Mouse (Mus musculus): ENCODE results near the gene Clcn3.

Gene Clcn3

DNA sequence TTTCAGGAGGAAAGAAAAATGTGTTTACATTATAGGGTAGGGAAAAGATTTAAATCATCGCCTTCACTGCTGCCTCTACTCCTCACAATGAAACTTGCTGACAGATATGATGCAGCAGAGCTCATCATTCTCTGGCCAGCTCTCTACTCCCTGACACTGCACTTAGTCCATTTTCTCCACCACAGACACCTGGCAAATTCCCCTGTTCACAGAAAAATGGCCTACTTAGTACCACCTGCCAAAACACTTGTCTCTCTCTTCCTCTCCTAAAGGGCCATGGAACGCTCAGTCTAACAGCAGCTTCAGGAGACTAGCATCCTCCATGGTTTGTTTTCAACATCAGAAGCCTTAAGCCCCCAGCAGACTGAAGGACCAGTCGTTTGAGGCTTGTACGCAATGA, 31.8 kb downstream of the Clcn3 start:
- DNase-seq = no peak

DNA sequence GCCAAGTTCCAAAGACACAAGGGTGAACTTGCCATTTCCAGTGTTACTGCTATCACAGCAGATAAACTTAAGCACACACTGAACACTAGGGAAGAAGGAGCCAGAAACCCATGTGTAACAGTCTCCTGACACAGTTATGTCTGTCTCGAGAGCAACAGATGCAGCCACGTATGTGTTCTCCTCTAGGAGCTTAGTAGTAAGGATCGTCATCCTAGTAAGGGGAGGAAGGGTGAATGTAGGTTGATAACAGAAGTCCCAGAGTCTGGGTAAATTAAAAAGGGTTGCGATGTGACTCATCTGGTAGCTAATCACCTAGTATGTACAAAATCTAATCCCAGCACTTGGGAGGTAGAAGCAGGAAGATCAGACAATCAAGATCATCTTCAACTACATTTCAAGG, 33.2 kb downstream of the Clcn3 start:
- DNase-seq = no peak

DNA sequence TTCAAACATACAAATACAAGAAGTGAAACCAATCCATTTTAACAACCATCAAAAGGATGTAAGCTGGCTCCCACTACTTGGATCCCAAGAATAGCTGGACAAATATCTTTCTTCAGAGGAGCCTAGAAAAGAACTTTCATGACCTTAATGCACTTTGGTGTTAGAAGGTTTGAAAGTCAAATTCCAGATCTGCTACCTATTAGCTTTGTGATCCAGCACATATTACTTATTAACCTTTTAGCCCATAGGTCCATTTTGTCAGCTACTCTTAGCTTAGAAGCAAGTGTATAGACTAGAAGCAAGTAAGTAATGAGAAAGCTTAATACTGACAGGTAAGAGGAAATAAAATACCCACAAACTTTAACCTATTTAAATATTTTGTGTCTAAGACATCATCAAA, 35.6 kb downstream of the Clcn3 start:
- no peak for DNase-seq

DNA sequence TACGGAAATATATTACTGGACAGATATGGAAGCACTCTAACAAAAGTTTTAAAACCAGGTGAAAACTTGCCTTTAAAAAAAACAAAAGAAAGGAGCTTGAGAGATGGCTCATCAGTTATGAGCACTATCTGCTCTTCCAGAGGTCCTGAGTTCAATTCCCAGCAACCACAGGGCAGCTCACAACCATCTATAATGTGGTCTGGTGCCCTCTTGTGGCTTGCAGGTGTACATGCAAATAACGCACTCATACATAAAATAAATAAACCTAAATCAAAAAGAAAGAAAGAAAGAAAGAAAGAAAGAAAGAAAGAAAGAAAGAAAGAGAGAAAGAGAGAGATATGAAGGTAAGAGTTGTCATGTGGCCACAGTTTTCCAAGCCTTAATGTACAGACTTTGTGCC, 40.2 kb downstream of the Clcn3 start:
- peak; percentile 25 for DNase-seq

DNA sequence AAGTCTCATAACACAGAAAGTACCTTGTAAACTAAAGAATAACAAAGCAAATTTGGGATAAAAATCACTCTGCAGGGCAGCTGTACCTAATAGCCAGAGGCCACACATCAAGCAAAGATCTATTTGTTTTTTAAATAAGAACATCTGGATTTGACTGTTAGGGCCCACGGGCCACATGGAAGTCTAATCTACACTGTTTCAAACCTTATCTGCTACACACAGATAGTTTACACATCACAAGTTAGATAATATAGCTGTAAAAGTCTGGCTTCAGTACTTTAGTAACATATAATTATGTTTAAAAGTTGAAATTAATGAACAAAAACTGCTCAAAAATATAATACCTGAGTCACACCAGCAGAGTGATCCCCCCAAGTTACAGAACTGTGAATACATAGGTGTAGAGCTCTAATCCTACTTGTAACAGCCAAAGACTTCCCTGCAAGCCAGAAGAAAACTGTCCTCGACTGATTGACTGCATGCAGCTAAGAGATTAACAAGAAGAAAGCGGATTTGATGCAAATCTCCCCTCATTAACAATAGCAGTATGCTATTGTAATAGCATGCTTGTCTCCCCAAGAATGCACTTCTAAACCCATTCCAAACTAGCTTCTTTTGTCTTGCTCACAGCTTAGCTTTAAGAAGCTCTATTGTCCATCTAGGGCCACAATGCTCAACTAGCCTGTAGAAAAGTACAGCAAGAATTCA, 44.2 kb downstream of the Clcn3 start:
- DNase-seq = no peak

DNA sequence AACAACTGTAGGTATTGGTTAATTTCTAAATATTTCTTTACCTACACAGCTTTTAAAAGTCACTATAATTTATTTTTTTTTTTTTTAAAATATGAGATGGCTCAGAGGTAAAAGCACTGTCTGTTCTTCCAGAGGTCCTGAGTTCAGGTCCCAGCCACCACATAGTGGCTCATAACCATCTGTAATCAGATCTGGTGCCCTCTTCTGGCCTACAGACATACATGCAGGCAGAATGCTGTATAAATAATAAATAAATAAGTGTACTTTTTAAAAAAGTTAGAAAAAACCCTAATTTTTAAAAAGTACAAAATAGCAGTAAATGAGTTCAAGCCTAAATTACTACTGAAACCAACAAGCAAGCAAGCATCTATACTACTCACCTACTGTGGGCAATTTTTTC, 49.5 kb downstream of the Clcn3 start:
- no peak for DNase-seq

DNA sequence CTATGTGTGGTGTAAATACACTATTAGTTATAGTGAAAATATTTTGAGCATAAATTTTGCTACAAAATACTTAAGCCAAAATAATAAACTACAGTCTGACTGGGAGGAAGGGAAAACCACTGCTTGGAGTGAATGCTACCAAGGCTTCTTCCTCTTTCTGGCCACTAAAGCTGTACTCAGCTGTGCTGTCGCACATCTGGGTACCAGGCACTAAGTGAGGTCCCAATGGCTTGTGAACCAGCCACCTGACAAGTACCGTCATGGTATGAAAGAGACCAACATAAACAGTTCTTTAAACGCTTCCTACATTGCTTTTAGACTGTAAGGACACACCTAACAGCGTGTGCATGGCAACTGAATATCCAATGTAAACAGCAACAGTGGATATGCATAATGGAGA, 62.9 kb downstream of the Clcn3 start:
- no peak for DNase-seq

DNA sequence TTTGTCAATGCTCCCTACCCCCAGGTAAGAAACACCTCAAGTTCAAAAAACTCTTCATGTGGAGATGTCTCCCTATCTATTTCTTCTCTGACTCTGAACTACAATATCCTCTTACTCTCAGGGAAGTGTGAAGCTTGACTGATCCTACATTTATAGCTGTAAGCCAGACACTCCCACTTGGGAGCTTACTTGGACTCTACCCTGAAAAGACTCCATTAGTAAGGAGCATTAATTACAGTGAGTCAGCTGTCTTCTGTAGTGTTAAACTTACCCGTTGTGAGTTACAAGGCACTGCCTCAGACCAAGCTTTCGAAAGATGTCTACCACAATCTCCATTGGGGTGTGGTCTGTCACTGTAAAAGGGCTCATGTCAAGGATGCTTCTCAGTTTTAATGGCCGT, 64.0 kb downstream of the Clcn3 start:
- DNase-seq = no peak

DNA sequence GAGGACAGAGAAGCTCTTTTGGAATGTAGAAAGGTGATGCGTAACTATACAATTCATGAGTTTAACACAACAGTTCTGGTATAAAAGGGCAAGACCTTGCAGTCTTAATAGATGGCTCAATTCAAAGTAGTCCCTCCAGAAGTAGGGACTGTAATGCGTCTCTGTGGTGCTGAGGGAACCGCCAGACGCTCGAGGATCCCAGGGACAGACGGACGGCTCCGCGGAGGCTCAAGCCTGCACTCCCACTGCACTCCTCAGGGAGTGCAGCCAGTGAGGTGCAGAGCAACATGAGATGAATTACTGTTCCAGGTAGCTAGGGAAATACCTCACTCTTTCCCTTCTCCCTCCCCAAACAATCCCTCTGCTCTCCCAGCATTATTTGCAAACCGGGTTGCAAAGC, 70.5 kb downstream of the Clcn3 start:
- DNase-seq = no peak

DNA sequence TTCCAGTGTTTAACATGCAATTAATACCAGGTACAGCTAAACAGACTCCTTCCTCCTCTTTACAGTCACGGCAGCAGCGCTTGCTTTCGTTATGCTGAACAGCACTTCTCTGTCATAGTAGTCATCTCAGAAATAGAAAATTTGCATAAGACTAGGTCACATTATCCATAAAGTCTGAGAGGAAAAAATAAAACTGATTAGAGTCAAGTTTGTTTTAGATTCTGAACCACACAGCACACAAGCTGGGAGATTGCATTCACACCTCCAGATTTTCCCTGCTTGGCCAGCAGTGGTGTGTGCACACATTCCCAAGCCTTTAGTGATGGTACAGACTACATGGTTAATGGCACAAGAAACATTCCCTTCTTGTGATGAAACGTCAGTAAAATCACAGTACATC, 71.0 kb downstream of the Clcn3 start:
- no peak for DNase-seq

DNA sequence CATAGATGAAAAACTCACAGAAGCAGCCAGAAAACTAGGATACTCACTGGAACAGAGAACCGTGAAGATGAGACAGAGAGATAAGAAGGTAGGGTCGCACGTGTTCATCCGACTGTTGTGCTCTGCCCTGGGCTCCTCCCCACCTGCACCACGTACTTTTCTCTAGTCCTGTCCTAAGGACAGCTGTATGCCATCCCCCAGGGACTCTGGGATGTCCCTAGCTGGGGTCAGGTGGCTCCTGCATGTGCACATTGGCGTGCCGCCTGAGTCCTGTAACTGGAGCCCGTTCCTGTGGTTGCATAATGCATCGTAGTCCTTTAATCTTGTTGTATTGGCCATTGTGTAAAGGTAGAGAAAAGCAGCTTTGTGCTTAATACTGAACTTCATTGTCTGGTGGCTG, 83.0 kb downstream of the Clcn3 start:
- no peak for DNase-seq

DNA sequence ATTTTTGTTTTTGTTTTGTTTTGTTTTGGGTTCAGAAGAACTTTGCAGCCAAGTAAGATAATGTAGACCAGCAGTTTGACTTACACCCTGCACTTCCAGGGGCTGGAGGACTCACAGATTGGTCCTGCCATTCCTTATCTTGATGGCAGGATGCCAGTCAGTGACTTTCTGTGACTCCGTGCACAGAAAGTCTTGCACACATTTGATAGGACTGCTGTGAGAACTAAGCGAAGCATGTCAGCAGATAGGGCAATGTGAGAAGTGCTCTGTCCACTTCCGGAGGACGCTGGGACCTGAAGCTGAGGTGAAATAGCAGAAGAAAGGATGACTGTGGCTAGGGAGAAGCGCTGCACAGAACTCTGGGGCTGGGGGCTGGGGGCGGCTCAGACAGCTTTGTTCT, 87.2 kb downstream of the Clcn3 start:
- DNase-seq = no peak

DNA sequence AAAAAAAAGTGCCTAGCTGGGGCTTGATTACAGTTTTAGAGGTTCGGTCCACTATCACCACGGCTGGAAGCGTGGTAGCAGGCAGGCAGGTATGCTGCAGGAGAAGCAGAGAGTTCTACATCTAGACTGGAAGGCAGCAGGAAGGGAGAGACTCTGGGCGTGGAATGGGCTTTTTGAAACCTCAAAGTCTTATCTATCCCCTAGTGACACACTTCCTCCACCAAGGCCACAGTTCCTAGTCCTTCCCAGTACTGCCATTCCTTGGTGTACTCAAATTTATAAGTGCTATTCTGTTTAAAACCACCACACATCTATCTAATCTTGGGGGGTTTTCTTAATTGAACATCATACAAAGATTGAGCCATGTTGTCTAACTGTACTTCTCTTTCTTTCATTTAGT, 91.3 kb downstream of the Clcn3 start:
- no peak for DNase-seq

DNA sequence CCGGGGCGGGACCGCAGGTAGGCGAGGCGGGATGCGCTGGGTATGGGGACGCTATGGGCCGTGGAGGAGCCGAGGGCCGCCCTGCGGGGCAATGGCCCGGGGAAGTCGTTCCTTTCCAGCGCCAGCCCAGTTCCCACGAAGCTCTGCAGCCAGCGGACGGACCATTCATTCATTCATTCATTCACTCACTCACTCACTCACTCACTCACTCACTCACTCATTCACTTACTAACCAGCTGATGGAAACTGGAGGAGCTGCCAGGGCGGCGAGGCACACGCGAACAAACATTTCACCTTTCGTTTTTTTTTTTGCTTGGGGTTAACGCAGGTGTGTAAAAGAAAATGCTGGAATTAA, 92.6 kb downstream of the Clcn3 start:
- DNase-seq = no peak

DNA sequence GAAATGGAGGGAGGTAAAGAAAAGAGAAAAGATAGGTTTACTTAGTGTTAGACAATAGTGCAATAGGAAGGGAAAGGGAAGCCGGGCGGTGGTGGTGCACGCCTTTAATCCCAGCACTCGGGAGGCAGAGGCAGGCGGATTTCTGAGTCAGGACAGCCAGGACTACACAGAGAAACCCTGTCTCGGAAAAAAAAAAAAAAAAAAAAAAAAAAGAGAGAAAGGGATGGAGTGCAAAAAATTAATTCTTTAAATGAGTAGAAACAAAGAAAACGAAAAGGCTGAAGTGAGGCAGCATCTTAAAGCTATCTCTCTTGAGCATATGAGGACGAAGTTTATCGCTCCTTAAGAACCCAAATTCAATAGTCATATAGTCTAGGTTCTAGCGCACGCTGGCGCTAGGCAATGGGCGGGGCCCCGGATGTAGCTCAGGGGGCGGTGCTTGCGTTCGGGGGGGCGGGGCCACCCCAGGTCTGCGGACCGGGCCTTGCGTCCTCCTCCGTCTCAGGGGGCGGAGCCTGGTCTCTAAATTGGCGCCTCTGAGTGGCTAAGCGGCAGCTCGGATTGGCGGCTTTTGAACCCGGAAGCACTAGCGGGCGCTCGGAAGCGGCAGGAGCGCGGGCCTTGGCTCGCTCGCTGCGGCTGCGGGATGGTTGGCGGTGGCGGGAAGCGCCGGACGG, 93.1 kb downstream of the Clcn3 start, which contains the start of gene Hpf1:
Gene Hpf1, plus strand, starts transcription at position 576 of the 677 bp plus-strand sequence.
- peak; percentile 96 for DNase-seq

DNA sequence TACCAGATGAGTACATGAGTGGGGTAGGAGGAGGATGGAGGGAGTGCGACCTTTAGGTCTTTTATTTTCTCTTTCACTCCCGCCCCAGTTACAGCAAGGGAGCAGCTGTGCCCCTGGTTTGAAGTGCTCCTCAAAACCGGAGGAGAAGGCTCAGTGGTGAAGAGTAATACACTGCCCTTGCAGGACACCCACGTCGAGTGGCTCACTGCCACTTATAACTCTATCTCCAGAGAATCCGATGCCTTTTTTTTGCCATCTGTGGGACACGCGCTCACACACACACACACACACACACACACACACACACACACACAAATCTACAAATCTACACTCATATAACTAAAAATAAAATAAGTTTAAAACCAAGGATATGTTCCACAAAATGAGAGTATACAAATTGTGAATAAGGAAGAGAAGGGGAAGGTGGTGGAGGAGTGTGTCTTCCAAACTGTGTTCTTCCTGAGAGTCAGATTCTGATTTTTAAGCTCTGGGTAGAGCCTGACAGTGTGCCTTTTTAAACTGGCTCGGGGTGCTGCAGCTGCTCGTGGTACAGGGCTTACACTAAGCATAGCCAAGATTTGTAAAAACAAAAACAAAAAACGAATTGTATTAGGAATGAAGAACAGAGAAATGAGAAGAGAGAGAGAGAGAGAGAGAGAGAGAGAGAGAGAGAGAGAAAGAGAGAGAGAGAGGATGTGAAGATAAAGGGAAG, 93.8 kb downstream of the Clcn3 start:
- DNase-seq = no peak

DNA sequence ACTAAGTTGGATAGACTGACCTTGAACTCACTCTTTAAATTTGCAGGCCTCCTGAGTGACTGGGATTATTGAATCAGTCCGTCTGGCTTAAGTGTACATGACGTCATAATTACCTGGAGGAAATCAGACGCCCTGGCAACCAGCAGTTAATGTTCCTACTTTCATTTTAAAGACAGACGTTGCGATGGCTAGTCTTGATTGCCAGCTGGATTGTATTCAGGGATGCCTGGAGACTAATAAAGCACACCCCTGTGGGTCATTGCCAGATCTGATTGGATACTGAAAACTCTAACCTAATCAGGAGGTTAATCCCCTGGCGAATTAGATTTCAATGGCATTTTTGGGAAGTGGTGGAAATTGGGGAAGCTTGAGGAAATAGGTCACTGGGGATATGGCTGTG, 96.4 kb downstream of the Clcn3 start:
- no peak for DNase-seq

DNA sequence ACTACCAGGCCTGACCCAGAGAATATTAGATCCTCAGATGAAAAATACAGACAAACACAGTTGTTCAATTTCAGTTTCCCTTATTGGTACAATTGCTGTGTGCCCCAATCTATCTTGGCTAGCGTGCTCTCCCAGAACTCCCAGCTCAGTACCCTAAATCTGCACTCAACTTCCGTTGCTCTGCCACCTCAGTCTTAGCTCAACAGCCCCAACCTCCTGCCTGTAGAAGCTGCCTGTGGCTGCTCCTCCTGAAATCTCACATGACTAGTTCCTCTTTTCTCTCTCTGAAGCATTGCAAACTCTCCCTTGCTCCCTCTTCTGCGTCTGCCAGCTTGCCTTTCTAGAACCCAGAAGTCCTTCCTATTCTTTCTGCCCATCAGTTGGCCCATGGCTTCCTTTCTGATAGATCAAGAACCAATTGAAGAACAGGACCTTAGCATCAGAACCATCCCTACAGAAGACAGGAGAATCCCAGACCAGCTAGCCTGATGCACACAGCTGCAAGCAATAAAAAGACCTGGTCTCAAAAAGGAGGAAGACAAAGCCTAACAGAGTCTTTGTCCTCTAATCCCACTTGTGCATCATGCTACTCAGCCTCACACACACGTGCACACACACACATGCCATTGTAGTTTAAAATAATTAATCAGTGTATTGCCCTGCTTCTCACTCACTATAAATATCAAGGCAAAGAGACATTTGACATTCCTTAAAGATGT, 99.5 kb downstream of the Clcn3 start:
- DNase-seq = no peak

DNA sequence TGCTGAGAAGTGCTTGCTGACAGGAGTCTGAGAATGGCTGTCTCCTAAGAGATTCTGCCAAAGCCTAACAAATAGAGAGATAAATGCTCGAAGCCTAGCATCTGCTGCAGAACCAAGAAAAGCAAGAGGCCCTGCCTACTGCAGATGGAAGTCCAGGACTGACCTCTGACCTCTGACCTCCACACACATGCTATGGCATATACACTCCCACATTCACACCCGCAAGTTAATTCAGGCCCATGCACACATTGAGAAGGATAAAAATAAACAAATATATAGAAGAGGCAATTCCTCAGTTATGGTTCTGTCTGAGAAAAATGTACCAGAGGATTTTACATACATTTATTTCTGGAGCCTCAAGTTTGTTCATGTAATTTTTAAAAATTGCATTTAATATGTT, 104.5 kb downstream of the Clcn3 start:
- DNase-seq = no peak

DNA sequence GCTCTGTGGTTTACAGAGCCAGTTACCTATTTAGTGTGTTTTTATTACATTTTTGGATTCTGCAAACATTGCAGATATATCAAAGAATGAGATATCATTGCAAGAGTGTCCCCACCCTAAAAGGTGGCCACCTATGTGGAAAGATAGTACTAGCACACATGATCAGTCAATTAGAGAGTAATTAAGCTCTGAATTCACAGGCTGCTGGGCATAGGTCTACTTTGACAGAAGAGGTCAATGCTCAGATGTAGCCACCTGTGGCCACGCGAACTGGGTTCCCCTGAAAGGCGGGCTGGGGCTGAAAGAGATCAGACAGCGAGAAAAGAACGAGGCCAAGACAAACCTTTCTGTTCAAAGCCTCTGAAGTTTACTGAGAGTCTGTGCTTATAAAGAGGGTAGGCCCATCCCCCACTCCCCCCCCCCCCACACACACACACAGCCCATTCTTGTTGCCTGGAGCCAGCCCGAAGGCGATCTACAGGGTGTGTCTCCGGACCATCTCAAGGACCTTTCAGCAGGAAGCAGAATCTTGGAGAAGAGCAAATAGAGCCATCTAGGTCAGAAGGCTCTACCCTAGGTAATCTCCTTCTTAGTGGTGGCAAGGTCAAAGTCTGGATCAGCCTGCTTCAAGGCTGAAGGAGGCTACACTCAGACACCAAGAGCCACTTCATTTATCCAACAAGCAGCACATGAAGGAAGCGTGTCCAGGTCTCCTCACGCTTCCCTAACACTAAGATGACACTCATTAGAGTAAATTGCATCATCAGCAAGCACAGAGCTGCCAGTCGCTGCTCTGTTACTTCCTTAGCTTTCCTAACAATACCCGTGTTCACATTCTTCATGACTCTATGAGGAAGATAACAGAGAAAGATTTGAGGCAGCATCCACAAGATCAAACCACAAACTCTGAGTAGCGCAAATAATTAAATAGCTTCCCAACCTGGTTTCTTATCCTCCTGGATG, 112.6 kb downstream of the Clcn3 start:
- no peak for DNase-seq

DNA sequence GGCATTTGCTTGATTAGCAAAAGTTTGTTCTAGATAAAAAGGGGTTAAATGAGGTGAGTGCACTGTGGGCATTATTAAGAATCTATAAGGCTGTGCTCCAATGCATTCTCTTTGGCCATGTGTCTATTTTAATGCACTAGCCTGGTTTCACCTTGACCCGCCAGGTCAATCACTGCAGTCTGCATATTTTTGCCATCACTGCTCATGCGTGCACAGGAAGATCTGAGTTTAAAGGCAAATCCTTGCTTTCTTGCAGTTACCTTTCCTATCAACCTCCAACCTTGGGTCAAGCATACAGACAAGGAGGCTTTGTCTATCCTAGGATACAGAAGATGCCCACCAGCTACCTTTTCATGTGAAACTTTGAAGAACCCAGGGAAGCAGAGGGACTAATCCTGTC, 113.3 kb downstream of the Clcn3 start:
- DNase-seq = no peak

DNA sequence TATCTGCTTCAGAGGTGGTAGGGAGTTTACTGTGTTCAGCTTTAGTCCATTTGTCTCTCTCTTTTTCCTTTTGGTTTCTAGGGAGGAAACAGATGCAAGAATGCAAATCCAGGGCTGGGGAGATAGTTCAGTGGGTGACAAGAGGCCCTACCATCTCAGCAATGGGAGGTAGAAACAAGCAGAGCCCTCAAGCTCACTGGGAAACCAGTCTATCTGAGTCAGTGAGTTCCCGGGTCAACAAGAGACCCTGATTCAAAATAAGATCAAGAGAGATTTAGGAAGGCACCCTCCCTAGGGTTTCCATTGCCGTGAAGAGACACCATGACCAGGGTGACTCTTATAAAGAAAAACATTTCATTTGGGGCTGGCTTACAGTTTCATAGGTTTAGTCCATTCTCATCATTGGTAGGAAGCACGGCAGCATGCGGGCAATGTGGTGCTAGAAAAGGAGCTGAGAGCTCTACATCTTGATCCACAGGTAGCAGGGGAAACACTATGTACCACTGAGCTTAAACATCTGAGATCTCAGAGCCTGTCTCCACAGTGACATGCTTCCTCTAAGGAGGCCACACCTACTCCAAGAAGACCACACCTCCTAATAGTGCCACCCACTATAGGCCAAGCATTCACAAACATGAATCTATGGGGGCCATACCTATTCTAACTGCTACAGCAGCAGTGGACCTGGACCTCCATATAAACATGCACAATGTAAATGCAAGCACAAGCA, 114.7 kb downstream of the Clcn3 start:
- no peak for DNase-seq

All from thymus, postnatal 14 days (tissue).